Mouse (Mus musculus): ENCODE data around the gene Ctsg. TPM values are rescaled to one million over a fixed set of nuclear protein-coding genes. Genes with fewer than 3 reads are reported as not detected.
"Not testable (repeated sequence)": the region's sequence is repeated elsewhere in the genome, so short reads cannot be mapped to it uniquely, and the experiment has no call there.

Gene Ctsg
- polyA plus RNA-seq, 1 experiment from 2014 or later: not detected

GRCm38 (mm10) chr14:56093353-56093752 is 9.0 kb downstream of the Ctsg start:
- Histone ChIP-seq H3K4me3 (no peak overlapping the region), H3K4me2 (no peak overlapping the region), H3K27ac (no peak overlapping the region), H3K4me1 (no peaks in the 10 kb centered on the region), H3K9me3 (no peaks in the 10 kb centered on the region), H3K27me3 (no peaks in the 10 kb centered on the region), H3K9ac (no peak overlapping the region), H3K36me3 (no peaks in the 10 kb centered on the region)
- 81% methylated on average over 2 of the region's 2 CpGs for WGBS
- no peak for ATAC-seq (ENCODE audit: insufficient number of reproducible peaks, insufficient read depth, low FRiP score, low TSS enrichment, low read depth)

- Histone ChIP-seq H3K27me3 (no peaks in the 10 kb centered on the region), H3K4me1 (no peaks in the 10 kb centered on the region), H3K9me3 (no peaks in the 10 kb centered on the region), H3K27ac (no peak overlapping the region), H3K36me3 (no peaks in the 10 kb centered on the region), H3K4me2 (no peak overlapping the region), H3K4me3 (no peak overlapping the region), H3K9ac (no peak overlapping the region)
- 68% methylated on average over 3 of the region's 3 CpGs for WGBS
- no peak for ATAC-seq (ENCODE audit: insufficient number of reproducible peaks, insufficient read depth, low FRiP score, low TSS enrichment, low read depth)
These were observed 15.7 kb downstream of the Ctsg start for GRCm38 (mm10) chr14:56086711-56087110.

GRCm38 (mm10) chr14:56085167-56085566 is 17.2 kb downstream of the Ctsg start, which contains the start of gene Mcpt8:
Gene Mcpt8, minus strand, starts transcription at chr14:56085273.
- no peak for ATAC-seq (ENCODE audit: insufficient number of reproducible peaks, insufficient read depth, low FRiP score, low TSS enrichment, low read depth)
- no peaks in the 10 kb centered on the region for H3K36me3 ChIP-seq
- H3K4me3 ChIP-seq: no peak within 1 kb of the TSS
- H3K9ac ChIP-seq: no peak within 1 kb of the TSS
- H3K27me3 ChIP-seq: no peaks in the 10 kb centered on the region
- no peak within 1 kb of the TSS for H3K4me2 ChIP-seq
- H3K9me3 ChIP-seq: no peaks in the 10 kb centered on the region
- WGBS: 93% methylated on average over 2 of the region's 2 CpGs
- no peaks in the 10 kb centered on the region for H3K4me1 ChIP-seq
- no peak within 1 kb of the TSS for H3K27ac ChIP-seq

GRCm38 (mm10) chr14:56082016-56082415 is 20.4 kb downstream of the Ctsg start:
- no peak for ATAC-seq (ENCODE audit: insufficient number of reproducible peaks, insufficient read depth, low FRiP score, low TSS enrichment, low read depth)
- H3K4me2 ChIP-seq: no peak overlapping the region
- no peaks in the 10 kb centered on the region for H3K27me3 ChIP-seq
- H3K27ac ChIP-seq: no peak overlapping the region
- no peaks in the 10 kb centered on the region for H3K36me3 ChIP-seq
- no peak overlapping the region for H3K4me3 ChIP-seq
- H3K9me3 ChIP-seq: no peaks in the 10 kb centered on the region
- H3K9ac ChIP-seq: no peak overlapping the region
- 88% methylated on average over 4 of the region's 4 CpGs for WGBS
- H3K4me1 ChIP-seq: no peaks in the 10 kb centered on the region

GRCm38 (mm10) chr14:56062213-56062612 is 40.2 kb downstream of the Ctsg start, which contains the start of gene Mcpt4:
Gene Mcpt4, minus strand, starts transcription at chr14:56062313.
- not testable (repeated sequence) for ATAC-seq (ENCODE audit: insufficient number of reproducible peaks, insufficient read depth, low FRiP score, low TSS enrichment, low read depth); H3K9me3 ChIP-seq; H3K27me3 ChIP-seq; H3K4me3 ChIP-seq; H3K27ac ChIP-seq; H3K9ac ChIP-seq; H3K4me1 ChIP-seq; H3K4me2 ChIP-seq; H3K36me3 ChIP-seq
- WGBS: 72% methylated on average over 3 of the region's 3 CpGs

GRCm38 (mm10) chr14:56057722-56058121 is 44.7 kb downstream of the Ctsg start:
- no peak for ATAC-seq (ENCODE audit: insufficient number of reproducible peaks, insufficient read depth, low FRiP score, low TSS enrichment, low read depth)
- no peaks in the 10 kb centered on the region; the same call in 1 of the 2 replicates for H3K9me3 ChIP-seq
- H3K27me3 ChIP-seq: no peaks in the 10 kb centered on the region
- H3K27ac ChIP-seq: no peak overlapping the region
- H3K4me1 ChIP-seq: no peaks in the 10 kb centered on the region
- no peak overlapping the region for H3K9ac ChIP-seq
- H3K4me3 ChIP-seq: no peak overlapping the region
- WGBS: 86% methylated on average over 4 of the region's 4 CpGs
- no peak overlapping the region for H3K4me2 ChIP-seq
- H3K36me3 ChIP-seq: no peaks in the 10 kb centered on the region

- Histone ChIP-seq H3K9ac (no peak overlapping the region), H3K4me1 (no peaks in the 10 kb centered on the region), H3K27ac (no peak overlapping the region), H3K4me3 (no peak overlapping the region), H3K36me3 (no peaks in the 10 kb centered on the region), H3K9me3 (no peaks in the 10 kb centered on the region; the same call in 1 of the 2 replicates), H3K4me2 (no peak overlapping the region), H3K27me3 (no peaks in the 10 kb centered on the region)
- WGBS: 91% methylated on average over 3 of the region's 3 CpGs
- no peak for ATAC-seq (ENCODE audit: insufficient number of reproducible peaks, insufficient read depth, low FRiP score, low TSS enrichment, low read depth)
These were observed 47.0 kb downstream of the Ctsg start for GRCm38 (mm10) chr14:56055408-56055807.

Small RNAs within 50 kb of the gene (microRNA-seq; reads per million reads assigned to microRNA genes)
- not detected for gene Mir6949

Other genes with a start within 250 kb of the Ctsg start
- gene Nynrin, start 248.6 kb downstream of the Ctsg start, polyA plus RNA-seq (2015; fragmentation: Nextera tagmentation; extraction: Ambion mirVana): 27.8 and 28.1 TPM in 2 replicates
- 0.28 and 0.30 TPM in 2 replicates for gene Cbln3, start 218.2 kb downstream of the Ctsg start, polyA plus RNA-seq (2015; fragmentation: Nextera tagmentation; extraction: Ambion mirVana)
- 21.0 and 22.0 TPM in 2 replicates for gene Khnyn, start 217.6 kb downstream of the Ctsg start, polyA plus RNA-seq (2015; fragmentation: Nextera tagmentation; extraction: Ambion mirVana)
- 79.8 and 85.5 TPM in 2 replicates for gene Sdr39u1, start 202.3 kb downstream of the Ctsg start, polyA plus RNA-seq (2015; fragmentation: Nextera tagmentation; extraction: Ambion mirVana)
- 12.4 and 28.3 TPM in 2 replicates for gene Cma1, start 157.9 kb downstream of the Ctsg start, polyA plus RNA-seq (2015; fragmentation: Nextera tagmentation; extraction: Ambion mirVana)
- 0.29 TPM in 1 of 2 replicates, not detected in the other for gene Cma2, start 151.6 kb downstream of the Ctsg start, polyA plus RNA-seq (2015; fragmentation: Nextera tagmentation; extraction: Ambion mirVana)
- not detected in 2 replicates for gene Mcpt1, start 84.6 kb downstream of the Ctsg start, polyA plus RNA-seq (2015; fragmentation: Nextera tagmentation; extraction: Ambion mirVana)
- gene Mcpt9, start 72.1 kb downstream of the Ctsg start, polyA plus RNA-seq (2015; fragmentation: Nextera tagmentation; extraction: Ambion mirVana): not detected in 2 replicates
- gene Mcpt2, start 60.5 kb downstream of the Ctsg start, polyA plus RNA-seq (2015; fragmentation: Nextera tagmentation; extraction: Ambion mirVana): 0.39 and 0.41 TPM in 2 replicates
- 1.1 TPM in 1 of 2 replicates, not detected in the other for gene Mcpt4, start 40.3 kb downstream of the Ctsg start, polyA plus RNA-seq (2015; fragmentation: Nextera tagmentation; extraction: Ambion mirVana)
- gene Mcpt8, start 17.3 kb downstream of the Ctsg start, polyA plus RNA-seq (2015; fragmentation: Nextera tagmentation; extraction: Ambion mirVana): 0.44 and 0.48 TPM in 2 replicates
- not detected in 2 replicates for gene Gzme, start 18.1 kb upstream of the Ctsg start, polyA plus RNA-seq (2015; fragmentation: Nextera tagmentation; extraction: Ambion mirVana)
- gene Gzmd, start 30.0 kb upstream of the Ctsg start, polyA plus RNA-seq (2015; fragmentation: Nextera tagmentation; extraction: Ambion mirVana): not detected in 2 replicates
- not detected in 2 replicates for gene Gzmg, start 57.0 kb upstream of the Ctsg start, polyA plus RNA-seq (2015; fragmentation: Nextera tagmentation; extraction: Ambion mirVana)
- gene Gzmn, start 72.0 kb upstream of the Ctsg start, polyA plus RNA-seq (2015; fragmentation: Nextera tagmentation; extraction: Ambion mirVana): not detected in 2 replicates
- gene Gzmf, start 108.8 kb upstream of the Ctsg start, polyA plus RNA-seq (2015; fragmentation: Nextera tagmentation; extraction: Ambion mirVana): not detected in 2 replicates
- gene Gzmc, start 132.1 kb upstream of the Ctsg start, polyA plus RNA-seq (2015; fragmentation: Nextera tagmentation; extraction: Ambion mirVana): 0.32 TPM in 1 of 2 replicates, not detected in the other
- 0.54 and 0.90 TPM in 2 replicates for gene Gzmb, start 159.7 kb upstream of the Ctsg start, polyA plus RNA-seq (2015; fragmentation: Nextera tagmentation; extraction: Ambion mirVana)

All from embryonic facial prominence, embryonic 13.5 days (tissue).